Mouse (Mus musculus): Measurements from ENCODE around the gene Gm13212. TPM values are rescaled to one million over a fixed set of nuclear protein-coding genes. Genes with fewer than 3 reads are reported as not detected.

Gm13212 gene
- total RNA-seq, 2 experiments from 2014 or later, result 0.28 to 0.34 TPM

Other genes starting within 250 kb of the Gm13212 start
- not detected for gene Zfp990, start 74.4 kb upstream of the Gm13212 start, total RNA-seq (2021)
- under 1 TPM in 1 of 2 experiments, not detected in 1; 0.21 TPM for gene Zfp980, start 85.5 kb downstream of the Gm13212 start, total RNA-seq (2021)